Mouse (Mus musculus) E14TG2a.4 (cell line): Measurements from ENCODE around the gene Dnajb2.

ENCODE experiments used
- CTCF ChIP-seq: conservative IDR thresholded peaks from 2 replicates; pipeline ENCODE4 v1.5.1; 2014; ENCODE audit warnings: low read length
- NANOG ChIP-seq: IDR thresholded peaks from 2 replicates; pipeline ENCODE4 v1.6.1; 2014; ENCODE audit warnings: borderline replicate concordance, low read length, mixed read lengths
- POU5F1 ChIP-seq: IDR thresholded peaks from 2 replicates; pipeline ENCODE4 v1.6.1; 2014; ENCODE audit warnings: low read length, borderline replicate concordance

- no peak for TF ChIP-seq CTCF
- TF ChIP-seq POU5F1: no peak
- TF ChIP-seq NANOG: no peak
Observed at GRCm38 (mm10) chr1:75208967-75209678, 27.1 kb upstream of the Dnajb2 start.
